Mouse (Mus musculus): ENCODE results near the gene Hepacam2.
"Not testable (repeated sequence)": the region's sequence is repeated elsewhere in the genome, so short reads cannot be mapped to it uniquely, and the experiment has no call there.

Hepacam2 gene

DNA sequence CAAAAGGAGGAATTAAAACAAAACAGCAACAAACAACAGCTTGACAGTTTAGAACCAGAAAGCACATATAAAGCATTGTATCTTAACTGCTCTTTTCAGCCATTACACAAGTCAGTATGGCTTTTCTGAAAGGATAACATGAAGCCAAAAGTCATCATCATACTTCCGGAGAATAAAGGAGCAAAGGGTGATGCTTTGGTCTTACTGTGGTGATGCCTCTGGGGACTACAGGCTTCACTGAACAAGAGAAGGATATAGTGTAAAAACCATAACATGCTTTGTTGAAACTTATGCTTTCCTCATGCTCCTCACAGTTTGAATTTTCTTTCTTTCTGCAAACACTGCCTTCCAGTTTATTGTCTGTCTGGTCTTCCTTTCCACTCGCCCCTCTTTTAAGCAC, 34.5 kb downstream of the Hepacam2 start:
- DNase-seq (ENCODE audit: low read depth, low spot score), result no peak

DNA sequence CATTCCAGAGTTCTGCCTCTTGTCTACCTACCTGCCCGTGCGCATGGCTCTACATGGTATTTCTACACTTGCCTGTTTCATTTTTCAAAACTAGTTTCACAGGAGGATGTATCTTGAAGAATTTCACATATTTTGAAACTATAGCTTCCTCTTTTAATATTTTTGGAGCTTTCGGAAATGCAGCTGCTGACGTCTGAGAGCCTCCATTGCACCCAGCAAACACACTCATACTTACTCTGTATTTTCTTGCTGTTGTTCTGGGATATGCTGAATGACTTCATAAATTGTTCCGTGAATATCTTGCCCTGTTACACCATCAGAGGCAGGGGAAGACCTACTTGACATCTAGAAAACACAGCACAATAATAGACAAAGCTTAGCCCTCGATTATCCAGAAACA, 35.1 kb downstream of the Hepacam2 start:
- no peak for DNase-seq (ENCODE audit: low read depth, low spot score)

DNA sequence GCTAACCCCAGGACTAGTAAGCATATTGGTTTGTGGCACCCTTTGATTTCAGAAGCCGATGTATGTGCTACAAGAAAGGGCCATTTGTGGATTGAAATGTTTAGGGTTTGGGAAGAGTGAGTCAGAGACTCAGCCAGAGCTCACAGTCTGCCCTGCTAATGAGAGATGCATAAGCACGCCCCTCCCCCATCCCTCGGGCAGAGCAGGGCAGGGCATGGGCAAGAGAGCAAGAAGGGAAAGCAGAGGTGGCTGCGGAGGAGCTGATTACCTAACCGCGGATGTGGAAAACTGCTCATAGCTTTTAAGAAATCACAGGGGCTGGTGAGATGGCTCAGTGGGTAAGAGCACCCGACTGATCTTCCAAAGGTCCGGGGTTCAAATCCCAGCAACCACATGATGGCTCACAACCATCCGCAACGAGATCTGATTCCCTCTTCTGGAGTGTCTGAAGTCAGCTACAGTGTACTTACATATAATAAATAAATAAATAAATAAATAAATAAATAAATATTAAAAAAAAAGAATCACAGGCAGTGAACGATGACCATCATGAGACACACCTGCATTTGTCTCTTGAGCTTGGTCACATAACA, 42.1 kb downstream of the Hepacam2 start:
- DNase-seq (ENCODE audit: low read depth, low spot score), result no peak

DNA sequence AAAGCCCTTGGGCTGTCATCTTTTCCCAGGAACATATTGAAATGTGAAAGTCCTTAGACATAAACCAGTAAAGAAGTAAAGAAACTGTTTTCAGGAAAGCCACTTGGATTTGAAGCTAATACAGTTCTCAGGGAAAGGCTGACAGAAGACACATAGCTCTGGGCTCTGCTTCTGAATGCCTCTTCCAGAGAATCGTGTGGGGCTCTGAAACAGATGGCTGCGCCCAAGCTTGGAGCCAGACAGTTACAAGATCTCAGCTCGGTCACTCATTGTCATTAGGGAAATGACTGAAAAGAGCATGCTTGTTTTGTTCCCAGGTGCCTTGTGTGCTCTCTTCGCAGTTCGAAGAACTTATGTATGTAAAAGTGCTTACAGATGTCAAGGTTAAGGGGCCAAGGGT, 43.7 kb downstream of the Hepacam2 start:
- DNase-seq (ENCODE audit: low read depth, low spot score), result no peak

DNA sequence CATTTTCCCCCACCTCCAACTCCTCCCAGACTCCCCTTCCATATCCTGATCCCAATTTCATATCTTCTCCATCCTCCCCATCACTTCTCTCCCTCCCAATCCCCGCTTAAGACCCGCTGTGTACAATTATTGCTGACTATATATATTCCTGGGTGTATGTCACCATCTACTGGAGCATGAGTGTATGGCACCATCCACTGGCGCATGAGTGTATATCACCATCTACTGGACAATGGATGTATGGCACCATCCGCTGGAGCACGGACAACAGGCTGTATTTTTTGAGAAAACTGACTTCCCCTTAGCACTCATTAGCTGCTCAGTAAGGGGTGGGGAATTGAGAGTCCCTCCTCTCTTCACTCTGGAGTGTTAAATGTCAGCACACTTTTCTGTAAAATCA, 50.7 kb downstream of the Hepacam2 start:
- DNase-seq (ENCODE audit: low read depth, low spot score), result peak; percentile 25

DNA sequence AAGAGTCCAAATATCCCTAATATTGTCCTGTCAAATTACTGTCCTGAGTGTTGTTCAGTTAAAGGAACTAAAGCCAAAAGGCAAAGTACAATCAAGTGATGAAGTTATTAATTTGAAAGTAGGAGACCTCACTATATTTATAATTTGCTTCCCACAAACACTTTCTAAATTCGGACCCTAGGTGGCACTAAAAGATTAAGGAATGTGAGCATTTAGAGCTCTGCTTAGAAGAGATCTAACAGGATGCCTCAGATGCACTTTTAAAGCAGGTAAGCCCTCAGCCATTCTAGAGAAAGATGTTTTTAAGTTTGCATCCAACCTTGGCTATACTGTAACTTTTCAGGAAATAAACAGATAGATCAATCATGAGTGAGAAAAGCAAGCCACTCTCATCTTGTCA, 54.2 kb downstream of the Hepacam2 start:
- DNase-seq (ENCODE audit: low read depth, low spot score), result no peak

DNA sequence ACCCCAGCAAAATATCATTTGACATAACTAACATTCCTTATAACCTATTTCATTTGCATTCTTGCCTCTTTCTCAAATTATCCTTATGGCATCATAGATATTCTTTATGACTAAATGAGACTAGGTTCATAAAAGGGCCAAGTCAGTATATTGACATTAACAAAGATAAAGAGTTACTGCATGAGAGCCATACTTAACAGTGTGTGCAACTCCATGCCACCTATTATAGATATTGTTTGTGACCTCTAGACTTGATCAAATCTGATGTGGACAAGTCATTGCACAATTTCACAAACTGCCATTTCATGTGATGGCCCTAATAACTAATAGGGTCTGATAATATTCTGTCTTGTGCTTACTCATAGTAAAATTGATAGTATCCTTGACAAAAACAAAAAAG, 62.0 kb downstream of the Hepacam2 start:
- DNase-seq (ENCODE audit: low read depth, low spot score), result no peak

DNA sequence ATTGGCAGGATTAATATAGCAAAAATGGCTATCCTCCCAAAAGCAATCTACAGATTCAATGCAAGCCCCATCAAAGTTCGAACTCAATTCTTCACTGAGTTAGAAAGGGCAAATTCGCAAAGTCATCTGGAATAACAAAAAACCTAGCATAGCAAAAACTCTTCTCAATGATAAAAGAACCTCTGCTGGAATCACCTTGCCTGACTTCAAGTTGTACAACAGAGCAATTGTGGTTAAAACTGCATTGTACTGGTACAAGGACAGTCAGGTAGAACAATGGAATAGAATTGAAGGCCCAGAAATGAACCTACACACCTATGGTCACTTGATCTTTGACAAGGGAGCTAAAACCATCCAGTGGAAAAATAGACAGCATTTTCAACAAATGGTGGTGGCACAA, 67.1 kb downstream of the Hepacam2 start:
- DNase-seq (ENCODE audit: low read depth, low spot score), result not testable (repeated sequence)

DNA sequence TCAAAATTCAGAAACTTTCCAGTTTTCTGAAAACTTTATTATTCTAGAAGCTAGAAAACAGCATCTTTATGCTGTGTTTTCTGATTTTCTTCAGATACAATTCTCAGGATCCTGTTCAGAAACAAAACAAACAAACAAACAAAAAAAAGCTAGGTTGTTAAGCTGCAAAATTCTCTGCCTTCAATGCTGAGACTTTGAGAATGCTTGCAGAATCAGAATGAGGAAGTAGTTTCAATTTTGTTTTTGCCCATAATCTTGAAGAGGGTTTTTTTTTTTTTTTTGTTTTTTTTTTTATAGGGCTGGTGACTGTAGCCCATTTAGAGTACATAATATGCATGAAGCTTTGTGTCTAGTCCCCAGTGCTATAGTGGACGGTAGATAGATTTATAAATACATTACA, 71.1 kb downstream of the Hepacam2 start:
- no peak for DNase-seq (ENCODE audit: low read depth, low spot score)

DNA sequence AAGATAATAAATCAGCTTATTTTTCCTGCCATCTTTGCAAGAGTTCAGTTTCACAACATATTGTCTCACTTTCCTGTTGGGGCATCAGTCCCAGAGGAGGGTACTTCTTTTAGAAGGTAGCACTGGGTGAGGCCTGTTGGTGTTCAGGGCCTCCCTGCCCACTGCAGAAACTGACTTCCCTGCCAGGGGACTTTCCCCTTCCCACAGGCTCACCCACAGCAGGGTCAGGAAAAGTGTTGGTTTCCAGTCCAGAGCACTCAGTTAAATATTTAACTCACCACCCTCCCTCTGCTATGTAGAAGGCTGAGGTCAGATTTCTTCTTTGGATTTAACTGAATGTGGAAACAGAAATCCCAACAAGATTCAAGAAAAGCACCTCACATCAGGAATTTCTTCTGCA, 72.8 kb downstream of the Hepacam2 start:
- not testable (repeated sequence) for DNase-seq (ENCODE audit: low read depth, low spot score)

DNA sequence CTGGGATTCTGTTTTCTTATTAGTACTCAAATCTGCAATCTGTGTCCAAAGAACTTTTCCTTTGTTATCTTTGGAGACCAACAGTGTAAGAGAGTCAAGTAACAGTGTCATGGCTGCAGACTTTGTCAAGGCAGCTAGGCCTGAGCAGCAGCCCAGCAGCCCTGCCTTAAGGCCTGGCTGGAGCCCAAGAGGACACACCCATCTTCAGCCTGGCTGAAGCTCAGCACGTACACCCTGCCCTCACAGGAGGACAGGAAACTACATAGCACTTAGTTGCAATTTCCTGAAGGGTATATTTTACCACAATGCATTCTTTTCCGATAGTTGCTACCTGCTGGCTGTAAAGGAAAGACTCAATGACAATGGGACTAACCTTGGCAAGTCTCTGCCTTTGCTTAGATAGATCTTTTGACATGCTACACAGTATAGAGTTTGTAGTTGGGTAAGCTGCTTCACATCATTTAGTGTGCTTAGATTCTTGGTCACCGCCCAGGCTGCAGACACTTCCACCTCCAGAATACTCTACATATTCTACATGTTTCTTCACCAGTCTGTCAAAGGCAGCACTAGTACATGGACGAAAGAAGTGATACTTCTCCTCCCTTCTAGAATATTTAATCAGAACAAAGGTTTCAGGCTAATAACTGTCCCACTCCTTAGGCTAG, 73.4 kb downstream of the Hepacam2 start:
- not testable (repeated sequence) for DNase-seq (ENCODE audit: low read depth, low spot score)

Measured in retina, adult 2 months (tissue).